Mouse (Mus musculus): ENCODE measurements around the gene Rbm14.

DNA sequence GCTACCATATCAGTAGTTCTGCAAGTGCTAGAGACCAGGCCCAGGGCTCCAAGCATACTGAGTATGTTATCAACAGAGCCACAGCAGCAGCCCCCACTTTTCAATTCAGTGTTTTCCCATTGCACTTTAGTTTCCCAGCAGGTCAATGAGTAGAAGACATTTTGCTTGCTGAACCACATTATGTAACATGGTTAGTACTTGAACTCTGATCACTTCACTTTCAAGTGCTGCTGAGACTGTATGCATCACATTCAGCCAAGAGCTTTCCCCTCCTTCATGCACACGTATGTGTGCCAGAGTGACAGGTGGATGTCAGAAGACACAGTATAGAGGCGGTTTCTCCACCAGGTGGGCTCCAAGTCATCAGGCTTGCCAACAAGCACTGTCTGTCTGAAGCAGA is 28.5 kb downstream of the Rbm14 start:
- TF ChIP-seq CTCF (IDR thresholded peaks at IDR 0.05) (no peak), EP300 (IDR thresholded peaks at IDR 0.05) (no peak)
